In genomic region chr8:85120251-85120650, GRCm38 (mm10) we compare ENCODE assay signal across 17 mouse cellular contexts. TPM values are rescaled to one million over a fixed set of nuclear protein-coding genes. Genes with fewer than 3 reads are reported as not detected.
"Had no signal": no experiment of that assay in that cellular context is flagged by ENCODE, and none has a peak within 500 bp of the region (broad histone marks: within the 10 kb centered on the region; RNA-seq: fewer than 3 reads in every experiment).

No protein-coding gene starts in this region.

RNA-seq across cellular contexts. Expression of gene Zfp791, which starts 2.6 kb away (rescaled TPM):
- total RNA-seq: megakaryocyte progenitor cell, adult 5-6 weeks had no signal
- polyA plus RNA-seq: myocyte had no signal

RNA-seq across cellular contexts. Expression of gene Cks1brt, which starts 31.5 kb away (rescaled TPM):
- polyA plus RNA-seq: liver, embryonic 15.5 days; liver, postnatal 0 days; lung, adult 2 months; lung, embryonic 15.5 days; lung, postnatal 0 days; macrophage; midbrain, embryonic 11.5 days; midbrain, embryonic 14.5 days; myocyte; neural tube, embryonic 11.5 days; neural tube, embryonic 13.5 days; neural tube, embryonic 15.5 days; small intestine, adult 2 months; stomach, embryonic 14.5 days; stomach, embryonic 16.5 days; thymus, postnatal 0 days had no signal
